ENCODE assay signal across 9 mouse cellular contexts in genomic region chr7:57509681-57510141, GRCm38 (mm10). TPM values are rescaled to one million over a fixed set of nuclear protein-coding genes. Genes with fewer than 3 reads are reported as not detected.
DNase-seq lines count a peak whose midpoint lies in the region; ATAC-seq and TF ChIP-seq lines count a peak whose summit lies in the region.
"Had no signal": no experiment of that assay in that cellular context is flagged by ENCODE, and none has a peak within 500 bp of the region (broad histone marks: within the 10 kb centered on the region; RNA-seq: fewer than 3 reads in every experiment).

Gabra5 (minus strand) TSS chr7:57510059.

- DNase-seq in cerebellum, postnatal 14 days: peak; percentile 63 to 67
- DNase-seq in cerebellum, adult 8-10 months: no peak
- peak; percentile 79 for DNase-seq in ES-CJ7 (ENCODE audit: low read depth, low spot score)
- DNase-seq in layer of hippocampus, adult 2 months (ENCODE audit: low spot score in 2 of 2): peak; percentile 77 to 79
- peak; percentile 90 for DNase-seq in midbrain, embryonic 11.5 days (ENCODE audit: low spot score, missing footprints)
- peak; percentile 5 for DNase-seq in testis, postnatal 14 days (ENCODE audit: low spot score)
- no peak for DNase-seq in thymus, adult 18-20 months

- peak within 1 kb of the TSS; percentile 85 for H3K4me2 ChIP-seq in forebrain, embryonic 12.5 days
- H3K4me2 ChIP-seq in midbrain, embryonic 11.5 days: peak within 1 kb of the TSS; percentile 71

- H3K27ac ChIP-seq in forebrain, embryonic 12.5 days: no peak within 1 kb of the TSS
- H3K27ac ChIP-seq in layer of hippocampus, adult 2 months: peak within 1 kb of the TSS; percentile 97
- no peak within 1 kb of the TSS for H3K27ac ChIP-seq in midbrain, embryonic 11.5 days (ENCODE audit: low read depth, low read length)

- H3K4me1 ChIP-seq in forebrain, embryonic 12.5 days: peaks cover 15% of the 10 kb centered on the region
- 0 out of 2 replicates have a peak, but pooled peaks cover 4% of the 10 kb centered on the region for H3K4me1 ChIP-seq in midbrain, embryonic 11.5 days (ENCODE audit: control insufficient read depth, insufficient read depth, low read length)

- TF ChIP-seq CTCF in layer of hippocampus, adult 2 months (conservative IDR thresholded peaks at IDR 0.05): peak; percentile 76

- no peaks in the 10 kb centered on the region for H3K9me3 ChIP-seq in forebrain, embryonic 12.5 days
- no peaks in the 10 kb centered on the region for H3K9me3 ChIP-seq in midbrain, embryonic 11.5 days (ENCODE audit: control insufficient read depth, low read length)

- under 1% methylated on average over 56 of the region's 59 CpGs for WGBS in forebrain, embryonic 12.5 days
- under 1% methylated on average over 59 of the region's 59 CpGs for WGBS in midbrain, embryonic 11.5 days

- H3K36me3 ChIP-seq in forebrain, embryonic 12.5 days (replicated peaks): no peaks in the 10 kb centered on the region
- no peaks in the 10 kb centered on the region for H3K36me3 ChIP-seq in midbrain, embryonic 11.5 days (ENCODE audit: control insufficient read depth, insufficient read depth, low read length)

- H3K4me3 ChIP-seq in forebrain, embryonic 12.5 days (replicated peaks): peak within 1 kb of the TSS; percentile 53
- H3K4me3 ChIP-seq in layer of hippocampus, adult 2 months: peak within 1 kb of the TSS; percentile 74
- peak within 1 kb of the TSS; percentile 43 for H3K4me3 ChIP-seq in midbrain, embryonic 11.5 days (ENCODE audit: low read depth, low read length)

- peaks cover 50% of the 10 kb centered on the region for H3K27me3 ChIP-seq in forebrain, embryonic 12.5 days
- peaks cover 43% of the 10 kb centered on the region for H3K27me3 ChIP-seq in midbrain, embryonic 11.5 days (ENCODE audit: control insufficient read depth, insufficient read depth, low read length)

- H3K9ac ChIP-seq in forebrain, embryonic 12.5 days: peak within 1 kb of the TSS; percentile 42
- H3K9ac ChIP-seq in midbrain, embryonic 11.5 days (ENCODE audit: low read length): 0 out of 2 replicates have a peak within 1 kb of the TSS, but pooled peaks have one; percentile 27

- ATAC-seq in forebrain, embryonic 12.5 days (ENCODE audit: low FRiP score): peak; percentile 87
- ATAC-seq in midbrain, embryonic 11.5 days (ENCODE audit: low FRiP score): peak; percentile 84

RNA-seq across cellular contexts. Expression of gene Gabra5, which starts in this region (rescaled TPM):
- polyA plus RNA-seq in forebrain, embryonic 12.5 days (2016; fragmentation: Nextera tagmentation; extraction: Ambion mirVana): 1.6 and 1.9 TPM in 2 replicates
- 100 to 1,000 TPM; 172 to 194 TPM for total RNA-seq in layer of hippocampus, adult 2 months (2021)
- polyA plus RNA-seq in midbrain, embryonic 11.5 days (2014; fragmentation: Nextera tagmentation; extraction: Ambion mirVana): 1.1 and 1.4 TPM in 2 replicates
- polyA plus RNA-seq: gonadal fat pad, adult 2 months had no signal

Comparison
In these comparisons a context has a peak if more than half of its experiments do, and no peak if none do; other contexts are left out.
1. DNase-seq: peak in cerebellum, postnatal 14 days (2 of 2), ES-CJ7 (single experiment), layer of hippocampus, adult 2 months (2 of 2), midbrain, embryonic 11.5 days (single experiment) and testis, postnatal 14 days (single experiment); none in cerebellum, adult 8-10 months (single experiment) and thymus, adult 18-20 months (0 of 2).
2. Peak in every context shown above with its lines, with median percentiles within 50 percentile points of each other: H3K4me3 ChIP-seq.